Mouse (Mus musculus): ENCODE results near the gene Dppa2. TPM values are rescaled to one million over a fixed set of nuclear protein-coding genes. Genes with fewer than 3 reads are reported as not detected.

Dppa2 gene
- total and polyA plus RNA-seq, 2 experiments from 2014 or later: 0.26 TPM; not detected in 1

DNA sequence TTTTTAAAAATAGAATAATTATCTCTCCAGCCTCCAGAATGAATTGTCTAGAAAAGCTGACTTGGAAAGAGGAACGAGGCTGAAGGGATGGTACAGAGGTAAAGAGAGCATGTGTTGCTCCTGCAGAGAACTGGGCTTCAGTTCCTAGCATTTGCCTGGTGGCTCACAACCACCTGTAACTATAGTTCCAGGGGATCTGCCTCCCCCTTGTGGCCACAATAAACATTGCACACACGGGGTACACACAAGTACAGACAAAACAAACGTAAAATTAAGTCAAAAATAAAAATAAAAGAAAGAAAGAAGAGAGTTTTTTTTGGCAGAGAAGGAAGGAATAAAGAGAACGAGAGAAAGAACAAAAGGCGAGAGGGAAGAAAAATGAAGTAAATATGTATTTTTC, 63.1 kb downstream of the Dppa2 start:
- no peaks in the 10 kb centered on the region for H3K27me3 ChIP-seq (ENCODE audit: insufficient read depth, low read length)
- no peak overlapping the region for H3K4me2 ChIP-seq (ENCODE audit: low read depth, low read length)
- DNase-seq (ENCODE audit: low spot score) (no peak), ATAC-seq (no peak)
- no peaks in the 10 kb centered on the region for H3K36me3 ChIP-seq (ENCODE audit: insufficient read depth, low read length)
- WGBS: 95% methylated on average over 5 of the region's 5 CpGs
- H3K9me3 ChIP-seq (ENCODE audit: low read length): no peaks in the 10 kb centered on the region
- peak; percentile 41 for TF ChIP-seq CTCF (IDR thresholded peaks at IDR 0.05; ENCODE audit: low read depth)
- no peak overlapping the region for H3K27ac ChIP-seq
- no peaks in the 10 kb centered on the region for H3K4me1 ChIP-seq (ENCODE audit: insufficient read depth, low read length)
- no peak overlapping the region for H3K4me3 ChIP-seq (ENCODE audit: low read length)
- no peak overlapping the region for H3K9ac ChIP-seq (replicated peaks; ENCODE audit: low read length)

DNA sequence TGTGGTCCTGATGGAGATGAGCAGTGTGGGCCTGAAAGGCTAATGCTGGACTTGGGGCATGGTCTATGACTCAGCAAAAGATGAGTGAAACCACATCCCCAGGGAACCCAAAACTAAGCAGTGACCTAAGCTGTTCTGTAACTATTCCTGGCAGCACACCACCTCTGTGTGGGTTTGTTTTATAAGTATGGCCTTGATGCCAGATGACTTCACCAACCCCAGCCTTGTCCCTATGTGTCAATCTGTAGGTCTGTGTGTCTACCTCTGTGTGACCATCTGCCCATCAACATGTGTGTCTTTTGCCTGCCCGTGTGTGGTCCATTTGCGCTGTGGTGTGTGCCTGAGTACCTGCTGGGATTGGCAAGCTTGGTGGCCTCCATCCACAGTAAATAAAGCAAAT, 64.4 kb downstream of the Dppa2 start:
- ATAC-seq: peak; percentile 27; the same call in 1 of the 2 replicates
- no peak for TF ChIP-seq CTCF (IDR thresholded peaks at IDR 0.05; ENCODE audit: low read depth)
- Histone ChIP-seq H3K36me3 (ENCODE audit: insufficient read depth, low read length) (no peaks in the 10 kb centered on the region), H3K4me1 (ENCODE audit: insufficient read depth, low read length) (no peaks in the 10 kb centered on the region), H3K4me3 (ENCODE audit: low read length) (no peak overlapping the region), H3K9ac (replicated peaks; ENCODE audit: low read length) (no peak overlapping the region), H3K27ac (no peak overlapping the region), H3K27me3 (ENCODE audit: insufficient read depth, low read length) (no peaks in the 10 kb centered on the region), H3K4me2 (ENCODE audit: low read depth, low read length) (no peak overlapping the region), H3K9me3 (ENCODE audit: low read length) (no peaks in the 10 kb centered on the region)
- no peak for DNase-seq (ENCODE audit: low spot score)
- 73% methylated on average over 2 of the region's 2 CpGs for WGBS

Other genes starting within 250 kb of the Dppa2 start
- gene Dppa4, start 20.2 kb upstream of the Dppa2 start, total RNA-seq (2014; rRNA removed): not detected in 2 replicates
- gene Dppa4, start 20.2 kb upstream of the Dppa2 start, polyA plus RNA-seq (2015; fragmentation: Nextera tagmentation; extraction: Ambion mirVana): not detected in 2 replicates
- gene Gm5485, start 108.5 kb downstream of the Dppa2 start, total RNA-seq (2014; rRNA removed): not detected in 2 replicates
- not detected in 2 replicates for gene Gm5485, start 108.5 kb downstream of the Dppa2 start, polyA plus RNA-seq (2015; fragmentation: Nextera tagmentation; extraction: Ambion mirVana)
- 0.21 TPM in 1 of 2 replicates, not detected in the other for gene Morc1, start 127.3 kb downstream of the Dppa2 start, total RNA-seq (2014; rRNA removed)
- gene Morc1, start 127.3 kb downstream of the Dppa2 start, polyA plus RNA-seq (2015; fragmentation: Nextera tagmentation; extraction: Ambion mirVana): 0.11 and 0.20 TPM in 2 replicates